Mouse (Mus musculus): ENCODE data around the gene C1ql4. TPM values are rescaled to one million over a fixed set of nuclear protein-coding genes. Genes with fewer than 3 reads are reported as not detected.

C1ql4 gene
- polyA plus RNA-seq, 1 experiment, result 0.07 TPM

DNA sequence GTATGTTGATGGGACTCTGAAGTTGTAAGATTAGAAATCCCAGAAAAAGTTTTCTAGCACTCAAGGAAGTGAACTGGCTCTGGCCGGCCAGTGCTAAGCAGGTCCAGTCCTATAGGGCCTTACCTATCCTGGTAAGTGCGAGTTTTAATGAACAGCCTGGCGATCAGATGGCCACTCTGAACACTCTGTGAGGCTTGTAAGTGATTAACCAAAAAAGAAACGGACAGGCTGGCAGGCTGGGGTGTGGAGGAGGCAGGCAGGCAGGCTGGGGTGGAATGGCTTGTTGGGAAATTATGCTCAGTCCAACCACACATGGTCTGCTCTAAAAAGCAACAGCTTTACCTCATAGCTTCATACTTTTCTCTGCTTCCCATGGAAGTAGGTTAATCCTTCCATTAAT, 52.2 kb downstream of the C1ql4 start:
- Histone ChIP-seq H3K4me3 (ENCODE audit: insufficient read depth, poor library complexity, severe bottlenecking) (no peak overlapping the region), H3K79me2 (ENCODE audit: control insufficient read depth, insufficient read depth) (peaks cover 64% of the 10 kb centered on the region), H3K36me3 (ENCODE audit: control insufficient read depth, insufficient read depth) (peaks cover 60% of the 10 kb centered on the region), H3K79me3 (ENCODE audit: low read depth) (peaks cover 57% of the 10 kb centered on the region), H3K27me3 (ENCODE audit: control insufficient read depth, insufficient read depth, insufficient read length) (no peaks in the 10 kb centered on the region), H3ac (ENCODE audit: control insufficient read depth, insufficient read length, low read depth) (no peak overlapping the region)
- TF ChIP-seq USF1 (IDR thresholded peaks at IDR 0.05; ENCODE audit: low read depth) (no peak), MYOG (IDR thresholded peaks at IDR 0.05; ENCODE audit: control insufficient read depth, extremely low read depth, insufficient read length) (no peak)

Small RNA genes within 50 kb of the gene (microRNA-seq; reads per million reads assigned to microRNA genes)
- 2.6 reads per million, percentile 43 among the genes with 10 or more reads in this experiment for gene Mir6960 (ENCODE audit: borderline microRNAs expressed)

Other genes with a start within 250 kb of the C1ql4 start
- 23.8 TPM for gene Kmt2d, start 216.6 kb downstream of the C1ql4 start, polyA plus RNA-seq (2012; fragmentation: generic; extraction: Trizol)
- 9.7 TPM for gene Rhebl1, start 193.3 kb downstream of the C1ql4 start, polyA plus RNA-seq (2012; fragmentation: generic; extraction: Trizol)
- 0.16 TPM for gene Dhh, start 189.3 kb downstream of the C1ql4 start, polyA plus RNA-seq (2012; fragmentation: generic; extraction: Trizol)
- gene Lmbr1l, start 169.6 kb downstream of the C1ql4 start, polyA plus RNA-seq (2012; fragmentation: generic; extraction: Trizol), result 18.0 TPM
- 3,512 TPM for gene Tuba1b, start 153.3 kb downstream of the C1ql4 start, polyA plus RNA-seq (2012; fragmentation: generic; extraction: Trizol)
- 0.22 TPM for gene Gm49450, start 134.3 kb downstream of the C1ql4 start, polyA plus RNA-seq (2012; fragmentation: generic; extraction: Trizol)
- 2,758 TPM for gene Tuba1a, start 134.1 kb downstream of the C1ql4 start, polyA plus RNA-seq (2012; fragmentation: generic; extraction: Trizol)
- gene Tuba1c, start 57.9 kb downstream of the C1ql4 start, polyA plus RNA-seq (2012; fragmentation: generic; extraction: Trizol), result 976 TPM
- 1.3 TPM for gene Prph, start 32.6 kb downstream of the C1ql4 start, polyA plus RNA-seq (2012; fragmentation: generic; extraction: Trizol)
- gene Troap, start 13.2 kb downstream of the C1ql4 start, polyA plus RNA-seq (2012; fragmentation: generic; extraction: Trizol), result 49.0 TPM
- gene Dnajc22, start 5.4 kb upstream of the C1ql4 start, polyA plus RNA-seq (2012; fragmentation: generic; extraction: Trizol), result 0.74 TPM
- gene Spats2, start 38.1 kb upstream of the C1ql4 start, polyA plus RNA-seq (2012; fragmentation: generic; extraction: Trizol), result 25.4 TPM
- 0.04 TPM for gene Kcnh3, start 137.0 kb upstream of the C1ql4 start, polyA plus RNA-seq (2012; fragmentation: generic; extraction: Trizol)
- gene Mcrs1, start 164.1 kb upstream of the C1ql4 start, polyA plus RNA-seq (2012; fragmentation: generic; extraction: Trizol), result 118 TPM
- gene Prpf40b, start 207.3 kb upstream of the C1ql4 start, polyA plus RNA-seq (2012; fragmentation: generic; extraction: Trizol), result 24.7 TPM
- gene Fam186b, start 208.1 kb upstream of the C1ql4 start, polyA plus RNA-seq (2012; fragmentation: generic; extraction: Trizol), result not detected

Data from C2C12 (cell line).